Mouse (Mus musculus) embryonic facial prominence, embryonic 14.5 days (tissue): ENCODE results near the gene Isl2. TPM values are rescaled to one million over a fixed set of nuclear protein-coding genes. Genes with fewer than 3 reads are reported as not detected.

Experiments
- ATAC-seq: fragments of 200-750 bp; cut with Nextera tagmentation; 2 replicates; pipeline ENCODE4 v1.8.0; 2017; ENCODE audit warnings: low read depth, moderate number of reproducible peaks, moderate TSS enrichment
- DNase-seq: peaks from one replicate; pipeline ENCODE4 v3.0.0-alpha.2; 2015; ENCODE audit warnings: low spot score
- H3K27ac ChIP-seq: fragments of 300-500 bp; sonication (generic); replicated peaks from 2 replicates; pipeline ENCODE4 v1.5.1; 2014; ENCODE audit warnings: low read depth, mild to moderate bottlenecking, low read length, moderate library complexity
- H3K27me3 ChIP-seq: fragments of 300-500 bp; sonication (generic); replicated peaks from 2 replicates; pipeline ENCODE4 v1.6.1; 2014; ENCODE audit warnings: low read length; ENCODE audit not compliant: control insufficient read depth, insufficient read depth
- H3K36me3 ChIP-seq: fragments of 300-500 bp; sonication (generic); 2 replicates; pipeline ENCODE4 v1.6.1; 2014; ENCODE audit warnings: low read length, mixed read lengths; ENCODE audit not compliant: control insufficient read depth, insufficient read depth
- H3K4me1 ChIP-seq: fragments of 300-500 bp; sonication (generic); 2 replicates; pipeline ENCODE4 v1.6.1; 2014; ENCODE audit warnings: antibody characterized with exemption, low read length; ENCODE audit not compliant: control insufficient read depth, insufficient read depth
- H3K4me2 ChIP-seq: fragments of 300-500 bp; sonication (generic); 2 replicates; pipeline ENCODE4 v1.6.1; 2014; ENCODE audit warnings: low read depth, mild to moderate bottlenecking, low read length, moderate library complexity, mixed read lengths
- H3K4me3 ChIP-seq: fragments of 300-500 bp; sonication (generic); 2 replicates; pipeline ENCODE4 v1.5.1; 2014; ENCODE audit warnings: low read depth, mild to moderate bottlenecking, low read length
- H3K9ac ChIP-seq: fragments of 300-500 bp; sonication (generic); 2 replicates; pipeline ENCODE4 v1.6.1; 2014; ENCODE audit warnings: low read depth, mild to moderate bottlenecking, low read length, moderate library complexity, mixed read lengths
- H3K9me3 ChIP-seq: fragments of 300-500 bp; sonication (generic); 2 replicates; pipeline ENCODE4 v1.6.1; 2016; ENCODE audit warnings: low read length; ENCODE audit not compliant: control insufficient read depth
- WGBS: fragments of 180-500 bp; shearing (Covaris S2); extraction: QIAGEN DNeasy Blood & Tissue Kit; methylation state at CpG from one replicate; pipeline ENCODE4 v1.1.7; 2014; 5-methylcytosine and 5-hydroxymethylcytosine counted together
- polyA plus RNA-seq: library from polyadenylated mRNA; unstranded; fragments of >200 nt; fragmentation: Nextera tagmentation; extraction: Ambion mirVana; gene quantifications from 2 replicates; pipeline ENCODE4 v1.2.1, GENCODE M21; 2014

The Isl2 gene
- 7.3 and 7.9 TPM in 2 replicates for polyA plus RNA-seq

- Histone ChIP-seq H3K27ac (no peak within 1 kb of the TSS), H3K27me3 (peaks cover 60% of the 10 kb centered on the region), H3K4me3 (peak within 1 kb of the TSS; percentile 43), H3K9ac (peak within 1 kb of the TSS; percentile 47), H3K9me3 (no peaks in the 10 kb centered on the region), H3K4me1 (no peaks in the 10 kb centered on the region), H3K36me3 (no peaks in the 10 kb centered on the region), H3K4me2 (peak within 1 kb of the TSS; percentile 66)
- ATAC-seq = no peak
- DNase-seq = peak; percentile 61
- WGBS = 7% methylated on average over 4 of the region's 4 CpGs
Observed at GRCm38 (mm10) chr9:55538377-55538776, at the start of gene Isl2. TSS of gene Isl2 (plus strand) at chr9:55538672.

- Histone ChIP-seq H3K9ac (no peak overlapping the region; the same call in 1 of the 2 replicates), H3K4me1 (0 out of 2 replicates have a peak, but pooled peaks cover 6% of the 10 kb centered on the region), H3K27me3 (no peaks in the 10 kb centered on the region), H3K4me3 (no peak overlapping the region), H3K9me3 (no peaks in the 10 kb centered on the region), H3K36me3 (no peaks in the 10 kb centered on the region), H3K4me2 (no peak overlapping the region), H3K27ac (no peak overlapping the region)
- DNase-seq = no peak
- WGBS = 85% methylated on average over 3 of the region's 3 CpGs
- ATAC-seq = no peak
Observed at GRCm38 (mm10) chr9:55507922-55508321, 30.6 kb upstream of the Isl2 start.

GRCm38 (mm10) chr9:55508701-55509100 lies 29.8 kb upstream of the Isl2 start:
- WGBS = 81% methylated on average over 4 of the region's 4 CpGs
- Histone ChIP-seq H3K9ac (no peak overlapping the region), H3K9me3 (no peaks in the 10 kb centered on the region), H3K27me3 (no peaks in the 10 kb centered on the region), H3K4me2 (no peak overlapping the region), H3K36me3 (no peaks in the 10 kb centered on the region), H3K27ac (no peak overlapping the region), H3K4me3 (no peak overlapping the region), H3K4me1 (0 out of 2 replicates have a peak, but pooled peaks cover 6% of the 10 kb centered on the region)
- DNase-seq (no peak), ATAC-seq (no peak)

- no peaks in the 10 kb centered on the region for H3K36me3 ChIP-seq
- no peak overlapping the region for H3K4me3 ChIP-seq
- no peak for ATAC-seq
- H3K27ac ChIP-seq = no peak overlapping the region
- H3K9ac ChIP-seq = no peak overlapping the region
- H3K9me3 ChIP-seq = no peaks in the 10 kb centered on the region
- H3K4me2 ChIP-seq = no peak overlapping the region
- H3K27me3 ChIP-seq = no peaks in the 10 kb centered on the region
- 89% methylated on average over 1 of the region's 1 CpGs for WGBS
- 0 out of 2 replicates have a peak, but pooled peaks cover 6% of the 10 kb centered on the region for H3K4me1 ChIP-seq
- DNase-seq = no peak
Observed at GRCm38 (mm10) chr9:55509731-55510130, 28.7 kb upstream of the Isl2 start.

- Histone ChIP-seq H3K27ac (no peak overlapping the region), H3K9ac (peak overlapping the region; percentile 95), H3K27me3 (no peaks in the 10 kb centered on the region), H3K36me3 (no peaks in the 10 kb centered on the region), H3K4me3 (peak overlapping the region; percentile 95), H3K4me2 (peak overlapping the region; percentile 75), H3K4me1 (0 out of 2 replicates have a peak, but pooled peaks cover 6% of the 10 kb centered on the region), H3K9me3 (no peaks in the 10 kb centered on the region)
- 78% methylated on average over 10 of the region's 10 CpGs for WGBS
- ATAC-seq = no peak
- no peak for DNase-seq
Observed at GRCm38 (mm10) chr9:55510651-55511235, 27.7 kb upstream of the Isl2 start.

- Histone ChIP-seq H3K36me3 (no peaks in the 10 kb centered on the region), H3K4me3 (peak overlapping the region; percentile 95), H3K4me1 (0 out of 2 replicates have a peak, but pooled peaks cover 6% of the 10 kb centered on the region), H3K27me3 (no peaks in the 10 kb centered on the region), H3K9me3 (no peaks in the 10 kb centered on the region), H3K27ac (peak overlapping the region; percentile 85), H3K9ac (peak overlapping the region; percentile 95), H3K4me2 (peak overlapping the region; percentile 75)
- WGBS = 4% methylated on average over 28 of the region's 32 CpGs
- ATAC-seq = peak; percentile 70
- DNase-seq = peak; percentile 69
Observed at GRCm38 (mm10) chr9:55511521-55511993, 26.9 kb upstream of the Isl2 start.

GRCm38 (mm10) chr9:55512027-55512543 lies 26.4 kb upstream of the Isl2 start, which contains the start of gene Etfa:
TSS of gene Etfa (minus strand) at chr9:55512243.
- Histone ChIP-seq H3K36me3 (no peaks in the 10 kb centered on the region), H3K4me1 (0 out of 2 replicates have a peak, but pooled peaks cover 6% of the 10 kb centered on the region), H3K27ac (peak within 1 kb of the TSS; percentile 85), H3K27me3 (no peaks in the 10 kb centered on the region), H3K9me3 (no peaks in the 10 kb centered on the region), H3K4me2 (peak within 1 kb of the TSS; percentile 75), H3K9ac (peak within 1 kb of the TSS; percentile 95), H3K4me3 (peak within 1 kb of the TSS; percentile 95)
- ATAC-seq (peak; percentile 100), DNase-seq (peak; percentile 99)
- under 1% methylated on average over 36 of the region's 47 CpGs for WGBS

- Histone ChIP-seq H3K4me1 (no peaks in the 10 kb centered on the region), H3K4me3 (no peak overlapping the region), H3K9me3 (no peaks in the 10 kb centered on the region), H3K27ac (no peak overlapping the region), H3K36me3 (no peaks in the 10 kb centered on the region), H3K27me3 (no peaks in the 10 kb centered on the region), H3K9ac (no peak overlapping the region), H3K4me2 (no peak overlapping the region)
- 37% methylated on average over 4 of the region's 4 CpGs for WGBS
- DNase-seq (no peak), ATAC-seq (no peak)
Observed at GRCm38 (mm10) chr9:55525716-55526115, 12.8 kb upstream of the Isl2 start.
